Mouse (Mus musculus) E14TG2a.4 (cell line): ENCODE measurements around the gene Cbln3.

ENCODE experiments used
- CTCF ChIP-seq: conservative IDR thresholded peaks from 2 replicates; pipeline ENCODE4 v1.5.1; 2014; ENCODE audit warnings: low read length
- NANOG ChIP-seq: IDR thresholded peaks from 2 replicates; pipeline ENCODE4 v1.6.1; 2014; ENCODE audit warnings: borderline replicate concordance, low read length, mixed read lengths
- POU5F1 ChIP-seq: IDR thresholded peaks from 2 replicates; pipeline ENCODE4 v1.6.1; 2014; ENCODE audit warnings: low read length, borderline replicate concordance

DNA sequence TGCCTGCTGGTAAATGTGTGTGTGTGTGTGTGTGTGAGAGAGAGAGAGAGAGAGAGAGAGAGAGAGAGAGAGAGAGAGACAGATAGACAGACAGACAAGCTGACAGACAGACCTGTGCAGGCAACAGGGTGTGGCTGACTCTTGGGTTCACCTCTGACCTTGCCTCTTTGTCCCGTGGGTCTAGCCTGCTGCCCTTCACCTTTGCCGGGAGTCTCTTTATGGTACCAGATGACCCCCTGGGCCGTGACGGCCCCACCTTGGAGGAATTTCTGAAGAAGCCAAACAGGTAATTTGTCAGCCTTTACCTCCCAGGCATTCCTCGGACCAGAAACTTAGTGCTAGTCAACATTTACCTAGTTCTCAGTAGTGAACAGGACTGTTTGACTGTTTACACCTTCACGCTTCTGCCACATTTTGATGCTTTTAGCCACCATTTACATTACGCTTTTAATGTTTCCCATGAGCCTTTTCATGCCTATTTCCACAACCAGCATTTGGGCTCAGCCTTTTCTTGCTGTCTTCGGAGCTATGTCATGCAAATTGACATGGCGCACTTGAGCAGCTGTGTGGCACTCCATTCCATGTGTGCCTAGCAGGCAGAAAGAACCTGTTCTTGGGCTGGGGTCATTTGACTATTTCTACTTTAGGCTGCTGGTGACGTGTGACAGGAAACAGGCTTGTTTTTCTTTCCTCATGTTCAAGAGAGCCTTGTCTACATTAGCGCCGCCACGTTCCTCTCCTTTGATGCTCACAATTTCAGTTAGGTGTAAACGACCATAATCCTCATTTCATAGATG, 15.8 kb downstream of the Cbln3 start:
- TF ChIP-seq CTCF: no peak
- TF ChIP-seq NANOG: no peak
- TF ChIP-seq POU5F1: no peak
